Mouse (Mus musculus): Measurements from ENCODE around the gene Nme2. TPM values are rescaled to one million over a fixed set of nuclear protein-coding genes. Genes with fewer than 3 reads are reported as not detected.

Nme2 gene
- polyA plus RNA-seq, 1 experiment from 2014 or later, result 166 TPM

DNA sequence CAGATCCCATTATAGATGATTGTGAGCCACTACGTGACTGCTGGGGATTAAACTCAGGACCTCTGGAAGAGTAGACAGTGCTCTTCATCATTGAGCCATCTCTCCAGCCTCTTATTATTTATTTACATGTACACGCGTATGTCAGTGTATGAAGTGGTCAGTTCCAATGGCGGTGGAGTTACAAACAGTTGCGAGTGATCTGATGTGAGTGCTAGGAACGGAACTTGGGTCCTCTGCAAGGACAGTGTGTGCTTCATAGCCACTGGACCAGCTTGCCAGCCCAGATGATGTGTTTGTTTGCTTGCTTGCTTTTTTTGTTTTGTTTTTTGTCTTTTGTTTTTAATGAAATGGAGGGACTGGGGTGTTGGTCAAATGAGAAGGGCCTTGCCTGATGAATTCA lies 13.1 kb upstream of the Nme2 start:
- H3K4me2 ChIP-seq (ENCODE audit: low read depth, low read length), result peak overlapping the region; percentile 91
- no peaks in the 10 kb centered on the region for H3K9me3 ChIP-seq (replicated peaks; ENCODE audit: control insufficient read depth, low read length)
- WGBS (ENCODE audit: insufficient replicate concordance), result 86% methylated on average over 6 of the region's 6 CpGs
- H3K27ac ChIP-seq (ENCODE audit: low read length), result no peak overlapping the region
- peaks cover 12% of the 10 kb centered on the region for H3K4me1 ChIP-seq (ENCODE audit: control insufficient read depth, low read depth, low read length)
- H3K4me3 ChIP-seq (ENCODE audit: low read depth, low read length), result peak overlapping the region; percentile 84
- H3K27me3 ChIP-seq (ENCODE audit: control insufficient read depth, insufficient read depth, low read depth, low read length), result no peaks in the 10 kb centered on the region
- no peak overlapping the region for H3K9ac ChIP-seq (ENCODE audit: low read depth, low read length)
- no peak for ATAC-seq (ENCODE audit: low read depth)
- peaks cover 11% of the 10 kb centered on the region for H3K36me3 ChIP-seq (ENCODE audit: control insufficient read depth, insufficient read depth)

DNA sequence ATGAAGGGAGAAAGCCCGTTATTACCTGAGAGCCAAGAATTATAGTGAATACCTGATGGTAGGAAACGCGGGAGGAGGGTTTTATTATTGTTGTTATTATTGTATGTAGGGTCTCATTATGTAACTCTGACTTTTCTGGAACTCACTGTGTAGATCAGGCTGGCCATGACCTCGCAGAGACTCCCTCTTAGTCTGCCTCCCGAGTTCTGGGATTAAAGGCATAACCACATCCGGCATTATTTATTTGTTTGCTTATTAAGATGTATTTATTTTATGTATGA lies 12.7 kb upstream of the Nme2 start:
- H3K9me3 ChIP-seq (replicated peaks; ENCODE audit: control insufficient read depth, low read length), result no peaks in the 10 kb centered on the region
- H3K4me2 ChIP-seq (ENCODE audit: low read depth, low read length), result peak overlapping the region; percentile 91
- ATAC-seq (ENCODE audit: low read depth), result no peak
- peak overlapping the region; percentile 63 for H3K9ac ChIP-seq (ENCODE audit: low read depth, low read length)
- H3K36me3 ChIP-seq (ENCODE audit: control insufficient read depth, insufficient read depth), result peaks cover 12% of the 10 kb centered on the region
- 31% methylated on average over 6 of the region's 6 CpGs for WGBS (ENCODE audit: insufficient replicate concordance)
- no peaks in the 10 kb centered on the region for H3K27me3 ChIP-seq (ENCODE audit: control insufficient read depth, insufficient read depth, low read depth, low read length)
- H3K27ac ChIP-seq (ENCODE audit: low read length), result peak overlapping the region; percentile 74
- peak overlapping the region; percentile 84 for H3K4me3 ChIP-seq (ENCODE audit: low read depth, low read length)
- peaks cover 12% of the 10 kb centered on the region for H3K4me1 ChIP-seq (ENCODE audit: control insufficient read depth, low read depth, low read length)

DNA sequence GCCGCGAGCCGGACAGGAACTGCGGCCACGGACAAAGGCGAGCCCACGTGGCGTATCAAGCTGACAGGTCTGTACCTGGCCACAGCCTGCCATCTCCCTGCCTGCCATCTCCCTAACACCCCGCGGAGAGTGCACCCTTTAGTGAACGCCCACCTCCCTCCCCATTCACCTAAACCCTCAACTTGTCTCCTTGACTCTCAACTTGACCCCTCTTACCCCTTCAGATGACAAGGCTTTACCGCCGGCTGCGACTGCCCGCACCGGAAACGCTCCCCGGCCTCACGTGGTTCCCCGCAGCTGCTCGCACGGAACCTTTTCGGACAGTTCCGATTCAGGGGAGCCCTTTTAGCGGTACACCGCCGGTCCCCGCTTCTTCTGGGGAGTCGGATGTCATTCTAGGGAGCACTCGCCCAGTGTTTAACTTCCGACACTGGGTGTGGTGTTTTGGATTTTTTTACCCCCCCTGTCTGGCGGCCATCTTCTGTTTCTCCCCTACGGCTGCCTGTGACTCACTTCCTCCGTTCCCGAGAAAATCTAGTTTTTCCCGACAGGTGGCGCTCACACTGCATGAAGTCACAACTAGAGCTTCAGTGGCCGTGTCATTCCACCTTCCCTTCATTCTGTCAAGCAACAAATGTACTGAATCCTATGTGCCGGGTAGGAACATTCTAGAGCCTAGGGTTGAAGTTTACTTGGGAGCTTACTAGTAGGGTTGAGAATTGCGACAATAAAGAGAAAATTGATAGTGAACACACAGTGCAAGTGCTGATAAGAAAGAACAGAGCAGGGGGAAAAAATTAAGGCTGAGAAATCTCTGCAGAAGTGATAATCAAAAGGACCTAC lies 12.2 kb upstream of the Nme2 start, which contains the start of the genes Gm20390 and Nme1:
TSS of gene Gm20390 (minus strand) at position 289 of the 843 bp plus-strand sequence.
TSS of gene Nme1 (minus strand) at position 517 of the 843 bp plus-strand sequence.
- under 1% methylated on average over 40 of the region's 40 CpGs for WGBS (ENCODE audit: insufficient replicate concordance)
- ATAC-seq (ENCODE audit: low read depth), result peak; percentile 95

DNA sequence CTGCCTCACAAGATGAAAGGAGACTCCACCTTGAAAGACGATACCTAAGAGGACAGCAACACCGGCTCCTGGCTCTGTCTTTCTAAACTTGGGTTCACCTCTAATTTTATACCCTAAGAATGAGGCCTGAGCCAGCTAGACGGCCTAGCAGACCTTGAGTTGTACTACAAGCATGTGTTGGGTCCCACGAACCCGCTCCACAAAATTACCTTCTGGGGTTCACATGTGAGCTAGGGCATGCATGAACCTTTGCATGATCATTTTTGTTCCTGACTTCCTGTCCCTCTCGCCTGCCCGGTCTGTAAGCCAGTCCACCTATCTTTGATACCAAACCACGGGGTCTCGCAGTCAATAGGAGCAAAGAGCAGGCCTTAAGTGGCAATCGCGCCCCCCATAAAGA lies 11.3 kb upstream of the Nme2 start:
- H3K4me2 ChIP-seq (ENCODE audit: low read depth, low read length), result peak overlapping the region; percentile 91
- peaks cover 16% of the 10 kb centered on the region for H3K36me3 ChIP-seq (ENCODE audit: control insufficient read depth, insufficient read depth)
- ATAC-seq (ENCODE audit: low read depth), result no peak
- peak overlapping the region; percentile 79 for H3K9ac ChIP-seq (ENCODE audit: low read depth, low read length)
- H3K27me3 ChIP-seq (ENCODE audit: control insufficient read depth, insufficient read depth, low read depth, low read length), result no peaks in the 10 kb centered on the region
- no peaks in the 10 kb centered on the region for H3K9me3 ChIP-seq (replicated peaks; ENCODE audit: control insufficient read depth, low read length)
- peak overlapping the region; percentile 74 for H3K27ac ChIP-seq (ENCODE audit: low read length)
- WGBS (ENCODE audit: insufficient replicate concordance), result 2% methylated on average over 11 of the region's 11 CpGs
- H3K4me1 ChIP-seq (ENCODE audit: control insufficient read depth, low read depth, low read length), result peaks cover 12% of the 10 kb centered on the region
- peak overlapping the region; percentile 84 for H3K4me3 ChIP-seq (ENCODE audit: low read depth, low read length)

More for the DNA sequence above, 12.2 kb upstream of the Nme2 start, which contains the start of the genes Gm20390 and Nme1:
- Histone ChIP-seq H3K36me3 (ENCODE audit: control insufficient read depth, insufficient read depth) (peaks cover 12% of the 10 kb centered on the region), H3K9me3 (replicated peaks; ENCODE audit: control insufficient read depth, low read length) (no peaks in the 10 kb centered on the region), H3K9ac (ENCODE audit: low read depth, low read length) (peak within 1 kb of the TSS; percentile 79), H3K4me1 (ENCODE audit: control insufficient read depth, low read depth, low read length) (peaks cover 12% of the 10 kb centered on the region), H3K27me3 (ENCODE audit: control insufficient read depth, insufficient read depth, low read depth, low read length) (no peaks in the 10 kb centered on the region), H3K27ac (ENCODE audit: low read length) (peak within 1 kb of the TSS; percentile 74), H3K4me2 (ENCODE audit: low read depth, low read length) (peak within 1 kb of the TSS; percentile 91), H3K4me3 (ENCODE audit: low read depth, low read length) (peak within 1 kb of the TSS; percentile 84)

DNA sequence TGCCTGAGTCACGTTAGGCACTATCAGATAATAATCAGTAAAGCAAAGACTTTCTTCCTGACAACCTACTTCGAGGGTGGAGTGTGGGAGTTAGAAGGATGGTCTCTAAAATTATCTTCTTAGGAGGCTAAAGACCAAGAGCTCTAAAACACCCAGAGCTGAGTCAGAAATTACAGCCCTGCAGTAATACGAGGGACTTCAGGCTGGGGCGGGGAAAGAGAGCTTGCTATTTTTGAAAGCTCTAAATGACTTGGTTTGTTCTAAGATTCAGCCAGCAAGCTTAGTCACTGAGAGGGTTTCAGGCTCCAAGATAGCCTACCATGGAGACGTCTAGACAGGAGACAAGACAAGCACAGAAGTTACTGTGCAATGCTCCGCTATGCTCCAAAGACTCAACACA lies 9.3 kb upstream of the Nme2 start:
- Histone ChIP-seq H3K9ac (ENCODE audit: low read depth, low read length) (no peak overlapping the region), H3K4me3 (ENCODE audit: low read depth, low read length) (no peak overlapping the region), H3K4me1 (ENCODE audit: control insufficient read depth, low read depth, low read length) (peaks cover 12% of the 10 kb centered on the region), H3K27ac (ENCODE audit: low read length) (no peak overlapping the region), H3K9me3 (replicated peaks; ENCODE audit: control insufficient read depth, low read length) (no peaks in the 10 kb centered on the region), H3K4me2 (ENCODE audit: low read depth, low read length) (no peak overlapping the region), H3K36me3 (ENCODE audit: control insufficient read depth, insufficient read depth) (peaks cover 21% of the 10 kb centered on the region), H3K27me3 (ENCODE audit: control insufficient read depth, insufficient read depth, low read depth, low read length) (no peaks in the 10 kb centered on the region)
- 66% methylated on average over 6 of the region's 6 CpGs for WGBS (ENCODE audit: insufficient replicate concordance)
- no peak for ATAC-seq (ENCODE audit: low read depth)

DNA sequence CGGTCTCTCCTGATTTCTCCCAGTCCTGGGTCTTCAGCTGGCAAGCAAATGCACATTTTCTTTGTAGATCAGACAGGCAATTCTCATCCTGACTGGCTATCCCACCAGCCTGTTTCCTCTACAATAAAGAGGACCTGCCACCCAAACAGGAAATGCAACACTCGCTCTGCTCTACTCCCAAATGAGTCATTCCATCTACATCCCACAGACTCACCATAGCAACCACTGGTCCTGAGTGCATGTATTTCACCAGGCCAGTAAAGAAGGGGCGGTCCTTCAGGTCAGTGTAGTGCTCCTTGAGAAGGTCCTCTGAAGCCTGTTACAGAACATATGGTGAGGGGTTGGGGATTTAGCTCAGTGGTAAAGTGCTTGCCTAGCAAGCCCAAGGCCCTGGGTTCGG lies 7.0 kb upstream of the Nme2 start:
- Histone ChIP-seq H3K36me3 (ENCODE audit: control insufficient read depth, insufficient read depth) (peaks cover 25% of the 10 kb centered on the region), H3K27ac (ENCODE audit: low read length) (no peak overlapping the region), H3K4me2 (ENCODE audit: low read depth, low read length) (no peak overlapping the region), H3K9ac (ENCODE audit: low read depth, low read length) (no peak overlapping the region), H3K4me3 (ENCODE audit: low read depth, low read length) (no peak overlapping the region), H3K4me1 (ENCODE audit: control insufficient read depth, low read depth, low read length) (peaks cover 5% of the 10 kb centered on the region), H3K27me3 (ENCODE audit: control insufficient read depth, insufficient read depth, low read depth, low read length) (no peaks in the 10 kb centered on the region), H3K9me3 (replicated peaks; ENCODE audit: control insufficient read depth, low read length) (no peaks in the 10 kb centered on the region)
- WGBS (ENCODE audit: insufficient replicate concordance), result 89% methylated on average over 4 of the region's 4 CpGs
- ATAC-seq (ENCODE audit: low read depth), result no peak

DNA sequence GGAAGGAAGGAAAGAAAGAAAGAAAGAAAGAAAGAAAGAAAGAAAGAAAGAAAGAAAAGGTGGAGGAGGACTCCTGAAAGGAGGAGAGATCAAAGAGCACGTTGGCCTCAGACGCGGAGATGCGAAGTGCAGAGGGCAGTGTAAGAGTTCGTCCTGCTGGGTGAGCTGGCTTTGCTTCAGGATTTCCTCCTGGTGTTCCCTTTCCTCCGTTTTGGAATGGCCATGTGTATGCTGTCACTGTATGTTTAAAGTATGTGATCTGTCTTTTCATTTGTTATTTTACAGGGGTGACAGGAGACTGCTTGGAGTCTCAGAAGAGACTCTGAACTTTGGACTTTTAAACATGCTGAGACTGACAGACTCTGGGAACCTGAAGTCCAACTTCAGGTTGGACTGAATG lies 5.4 kb upstream of the Nme2 start:
- H3K9me3 ChIP-seq (replicated peaks; ENCODE audit: control insufficient read depth, low read length), result no peaks in the 10 kb centered on the region
- H3K36me3 ChIP-seq (ENCODE audit: control insufficient read depth, insufficient read depth), result peaks cover 25% of the 10 kb centered on the region
- no peaks in the 10 kb centered on the region for H3K27me3 ChIP-seq (ENCODE audit: control insufficient read depth, insufficient read depth, low read depth, low read length)
- no peak overlapping the region for H3K4me2 ChIP-seq (ENCODE audit: low read depth, low read length)
- no peak overlapping the region for H3K4me3 ChIP-seq (ENCODE audit: low read depth, low read length)
- no peak for ATAC-seq (ENCODE audit: low read depth)
- H3K27ac ChIP-seq (ENCODE audit: low read length), result no peak overlapping the region
- WGBS (ENCODE audit: insufficient replicate concordance), result 82% methylated on average over 6 of the region's 6 CpGs
- H3K4me1 ChIP-seq (ENCODE audit: control insufficient read depth, low read depth, low read length), result peaks cover 2% of the 10 kb centered on the region
- no peak overlapping the region for H3K9ac ChIP-seq (ENCODE audit: low read depth, low read length)

DNA sequence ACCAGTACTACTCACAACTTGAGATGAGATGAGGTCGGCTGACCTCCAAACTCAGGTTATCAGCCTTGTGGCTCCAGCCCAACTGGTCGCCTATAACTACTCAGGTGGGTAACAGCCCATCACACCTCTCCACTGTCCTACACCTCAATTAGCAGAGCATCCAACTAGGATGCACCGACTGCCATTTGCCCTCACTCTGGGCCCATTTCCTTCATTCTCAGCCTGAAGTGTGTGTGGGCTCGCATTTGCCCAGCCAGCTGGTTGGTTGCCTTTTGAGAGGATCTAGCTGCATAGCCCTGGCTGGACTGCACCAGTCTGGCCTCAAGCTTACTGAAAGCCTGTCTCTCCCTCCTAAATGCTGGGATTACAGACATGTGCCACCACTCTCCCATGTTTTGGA lies 1.7 kb upstream of the Nme2 start:
- Histone ChIP-seq H3K36me3 (ENCODE audit: control insufficient read depth, insufficient read depth) (peaks cover 11% of the 10 kb centered on the region), H3K27ac (ENCODE audit: low read length) (no peak overlapping the region), H3K9ac (ENCODE audit: low read depth, low read length) (no peak overlapping the region), H3K4me1 (ENCODE audit: control insufficient read depth, low read depth, low read length) (peaks cover 14% of the 10 kb centered on the region), H3K27me3 (ENCODE audit: control insufficient read depth, insufficient read depth, low read depth, low read length) (no peaks in the 10 kb centered on the region), H3K9me3 (replicated peaks; ENCODE audit: control insufficient read depth, low read length) (no peaks in the 10 kb centered on the region), H3K4me2 (ENCODE audit: low read depth, low read length) (no peak overlapping the region), H3K4me3 (ENCODE audit: low read depth, low read length) (no peak overlapping the region)
- ATAC-seq (ENCODE audit: low read depth), result no peak
- 68% methylated on average over 4 of the region's 4 CpGs for WGBS (ENCODE audit: insufficient replicate concordance)

DNA sequence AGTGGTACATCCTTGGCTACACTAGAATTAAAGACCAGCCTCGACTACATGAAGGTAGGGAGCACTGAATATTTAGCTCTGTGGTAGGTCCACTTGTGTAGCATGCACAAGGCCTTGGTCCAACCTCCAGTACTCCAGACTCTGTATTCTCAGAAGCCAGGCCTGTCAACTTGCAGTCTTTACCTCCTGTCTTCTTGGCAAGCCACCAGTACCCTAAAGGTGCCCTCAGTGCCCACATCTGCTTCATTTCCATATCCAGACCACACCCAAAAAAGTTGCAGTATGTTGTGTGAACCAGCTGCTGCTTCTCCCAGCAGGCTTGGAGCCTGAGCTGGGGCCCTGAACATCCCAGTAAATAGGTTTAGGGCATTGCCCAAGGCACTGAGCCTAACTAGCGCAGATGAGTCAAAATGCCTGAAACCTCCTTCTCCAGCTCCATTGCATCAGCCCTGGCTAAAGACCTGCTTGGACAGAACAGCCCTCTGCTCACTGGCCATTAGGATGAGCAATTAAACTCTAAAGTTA lies 1.0 kb upstream of the Nme2 start:
- peaks cover 8% of the 10 kb centered on the region for H3K36me3 ChIP-seq (ENCODE audit: control insufficient read depth, insufficient read depth)
- H3K27me3 ChIP-seq (ENCODE audit: control insufficient read depth, insufficient read depth, low read depth, low read length), result no peaks in the 10 kb centered on the region
- no peak overlapping the region for H3K4me2 ChIP-seq (ENCODE audit: low read depth, low read length)
- peaks cover 14% of the 10 kb centered on the region for H3K4me1 ChIP-seq (ENCODE audit: control insufficient read depth, low read depth, low read length)
- H3K4me3 ChIP-seq (ENCODE audit: low read depth, low read length), result no peak overlapping the region
- WGBS (ENCODE audit: insufficient replicate concordance), result 71% methylated on average over 2 of the region's 2 CpGs
- H3K9me3 ChIP-seq (replicated peaks; ENCODE audit: control insufficient read depth, low read length), result no peaks in the 10 kb centered on the region
- ATAC-seq (ENCODE audit: low read depth), result no peak
- H3K27ac ChIP-seq (ENCODE audit: low read length), result no peak overlapping the region
- no peak overlapping the region for H3K9ac ChIP-seq (ENCODE audit: low read depth, low read length)
